Mouse (Mus musculus) midbrain, embryonic 14.5 days (tissue): ENCODE results near the gene Lemd2. TPM values are rescaled to one million over a fixed set of nuclear protein-coding genes. Genes with fewer than 3 reads are reported as not detected.
A peak's percentile ranks its signal among the peaks of the same experiment; 100 is the strongest.

Experiments
- ATAC-seq: fragments of 200-750 bp; cut with Nextera tagmentation; 2 replicates; pipeline ENCODE4 v1.8.0; 2017; ENCODE audit warnings: moderate number of reproducible peaks, moderate library complexity; ENCODE audit not compliant: low FRiP score, low TSS enrichment
- DNase-seq: peaks from one replicate; pipeline ENCODE4 v3.0.0-alpha.2; 2015
- H3K27ac ChIP-seq: fragments of 300-500 bp; sonication (generic); replicated peaks from 2 replicates; pipeline ENCODE4 v1.5.1; 2014; ENCODE audit warnings: mild to moderate bottlenecking, low read depth, low read length, moderate library complexity
- H3K27me3 ChIP-seq: fragments of 300-500 bp; sonication (generic); 2 replicates; pipeline ENCODE4 v1.6.1; 2014; ENCODE audit warnings: low read length, control low read depth, mixed read lengths; ENCODE audit not compliant: control insufficient read depth, insufficient read depth
- H3K36me3 ChIP-seq: fragments of 300-500 bp; sonication (generic); 2 replicates; pipeline ENCODE4 v1.6.1; 2014; ENCODE audit warnings: low read length, control low read depth; ENCODE audit not compliant: control insufficient read depth, insufficient read depth
- H3K4me1 ChIP-seq: fragments of 300-500 bp; sonication (generic); 2 replicates; pipeline ENCODE4 v1.6.1; 2014; ENCODE audit warnings: mild to moderate bottlenecking, antibody characterized with exemption, low read length, control low read depth; ENCODE audit not compliant: control insufficient read depth, insufficient read depth
- H3K4me2 ChIP-seq: fragments of 300-500 bp; sonication (generic); 2 replicates; pipeline ENCODE4 v1.6.1; 2014; ENCODE audit warnings: mild to moderate bottlenecking, low read length, moderate library complexity
- H3K4me3 ChIP-seq: fragments of 300-500 bp; sonication (generic); replicated peaks from 2 replicates; pipeline ENCODE4 v1.5.1; 2014; ENCODE audit warnings: low read depth, low read length
- H3K9ac ChIP-seq: fragments of 300-500 bp; sonication (generic); replicated peaks from 2 replicates; pipeline ENCODE4 v1.6.1; 2014; ENCODE audit warnings: mild to moderate bottlenecking, low read length, moderate library complexity
- H3K9me3 ChIP-seq: fragments of 300-500 bp; sonication (generic); 2 replicates; pipeline ENCODE4 v1.6.1; 2016; ENCODE audit warnings: low read length, control low read depth, mixed read lengths; ENCODE audit not compliant: control insufficient read depth
- WGBS: fragments of 180-500 bp; shearing (Covaris S2); extraction: QIAGEN DNeasy Blood & Tissue Kit; methylation state at CpG from one replicate; pipeline ENCODE4 v1.1.7; 2014; 5-methylcytosine and 5-hydroxymethylcytosine counted together
- polyA plus RNA-seq: library from polyadenylated mRNA; unstranded; fragments of >200 nt; fragmentation: Nextera tagmentation; extraction: Ambion mirVana; gene quantifications from 2 replicates; pipeline ENCODE4 v1.2.1, GENCODE M21; 2014

Gene Lemd2
- polyA plus RNA-seq, 1 experiment from 2014 or later = 20.8 TPM

GRCm38 (mm10) chr17:27188883-27189282 is 15.4 kb downstream of the Lemd2 start:
- Histone ChIP-seq H3K27me3 (no peaks in the 10 kb centered on the region), H3K36me3 (peaks cover 42% of the 10 kb centered on the region), H3K4me2 (no peak overlapping the region), H3K4me3 (no peak overlapping the region), H3K27ac (0 out of 2 replicates have a peak overlapping the region, but pooled peaks have one; percentile 20), H3K9ac (no peak overlapping the region), H3K9me3 (no peaks in the 10 kb centered on the region), H3K4me1 (peaks cover 5% of the 10 kb centered on the region; the same call in 1 of the 2 replicates)
- ATAC-seq (no peak), DNase-seq (no peak)
- WGBS = 64% methylated on average over 9 of the region's 9 CpGs

GRCm38 (mm10) chr17:27187059-27187458 is 17.2 kb downstream of the Lemd2 start:
- Histone ChIP-seq H3K27me3 (no peaks in the 10 kb centered on the region), H3K9me3 (no peaks in the 10 kb centered on the region), H3K4me2 (no peak overlapping the region), H3K4me3 (no peak overlapping the region), H3K36me3 (peaks cover 24% of the 10 kb centered on the region), H3K4me1 (0 out of 2 replicates have a peak, but pooled peaks cover 4% of the 10 kb centered on the region), H3K27ac (no peak overlapping the region), H3K9ac (no peak overlapping the region)
- DNase-seq = no peak
- ATAC-seq = no peak
- 56% methylated on average over 5 of the region's 5 CpGs for WGBS

GRCm38 (mm10) chr17:27186068-27186467 is 18.2 kb downstream of the Lemd2 start:
- no peak for ATAC-seq
- WGBS = 85% methylated on average over 3 of the region's 3 CpGs

GRCm38 (mm10) chr17:27183667-27184292 is 20.5 kb downstream of the Lemd2 start:
- no peak overlapping the region for H3K9ac ChIP-seq
- no peak overlapping the region for H3K27ac ChIP-seq
- 0 out of 2 replicates have a peak, but pooled peaks cover 4% of the 10 kb centered on the region for H3K4me1 ChIP-seq
- DNase-seq = no peak
- H3K4me2 ChIP-seq = no peak overlapping the region
- no peaks in the 10 kb centered on the region for H3K27me3 ChIP-seq
- H3K4me3 ChIP-seq = no peak overlapping the region
- ATAC-seq = no peak
- WGBS = 81% methylated on average over 12 of the region's 12 CpGs
- H3K9me3 ChIP-seq = no peaks in the 10 kb centered on the region
- H3K36me3 ChIP-seq = no peaks in the 10 kb centered on the region

More at GRCm38 (mm10) chr17:27186068-27186467, 18.2 kb downstream of the Lemd2 start:
- Histone ChIP-seq H3K27ac (no peak overlapping the region), H3K4me1 (0 out of 2 replicates have a peak, but pooled peaks cover 4% of the 10 kb centered on the region), H3K4me3 (no peak overlapping the region), H3K9me3 (no peaks in the 10 kb centered on the region), H3K4me2 (no peak overlapping the region), H3K9ac (no peak overlapping the region), H3K27me3 (no peaks in the 10 kb centered on the region), H3K36me3 (peaks cover 14% of the 10 kb centered on the region)
- no peak for DNase-seq

GRCm38 (mm10) chr17:27182401-27182800 is 21.9 kb downstream of the Lemd2 start:
- 58% methylated on average over 5 of the region's 5 CpGs for WGBS

GRCm38 (mm10) chr17:27181666-27182065 is 22.6 kb downstream of the Lemd2 start:
- no peaks in the 10 kb centered on the region for H3K27me3 ChIP-seq
- H3K9ac ChIP-seq = no peak overlapping the region
- DNase-seq (no peak), ATAC-seq (no peak)
- H3K4me2 ChIP-seq = no peak overlapping the region
- no peak overlapping the region for H3K27ac ChIP-seq
- H3K4me3 ChIP-seq = no peak overlapping the region
- WGBS = 38% methylated on average over 3 of the region's 3 CpGs
- H3K36me3 ChIP-seq = no peaks in the 10 kb centered on the region
- no peaks in the 10 kb centered on the region for H3K4me1 ChIP-seq
- H3K9me3 ChIP-seq = no peaks in the 10 kb centered on the region

More at GRCm38 (mm10) chr17:27182401-27182800, 21.9 kb downstream of the Lemd2 start:
- ATAC-seq = no peak
- Histone ChIP-seq H3K9ac (no peak overlapping the region), H3K9me3 (no peaks in the 10 kb centered on the region), H3K4me2 (no peak overlapping the region), H3K36me3 (no peaks in the 10 kb centered on the region), H3K4me1 (no peaks in the 10 kb centered on the region), H3K4me3 (no peak overlapping the region), H3K27me3 (no peaks in the 10 kb centered on the region), H3K27ac (no peak overlapping the region)
- no peak for DNase-seq

- no peaks in the 10 kb centered on the region for H3K27me3 ChIP-seq
- no peak overlapping the region for H3K4me2 ChIP-seq
- H3K27ac ChIP-seq = no peak overlapping the region
- no peak overlapping the region for H3K9ac ChIP-seq
- no peaks in the 10 kb centered on the region for H3K9me3 ChIP-seq
- H3K4me1 ChIP-seq = peaks cover 14% of the 10 kb centered on the region
- DNase-seq = no peak
- H3K36me3 ChIP-seq = no peaks in the 10 kb centered on the region
- no peak overlapping the region for H3K4me3 ChIP-seq
- no peak for ATAC-seq
- WGBS = 74% methylated on average over 12 of the region's 12 CpGs
Observed at GRCm38 (mm10) chr17:27179681-27180280, 24.5 kb downstream of the Lemd2 start.

GRCm38 (mm10) chr17:27178427-27179177 is 25.7 kb downstream of the Lemd2 start:
- H3K27me3 ChIP-seq = no peaks in the 10 kb centered on the region
- no peaks in the 10 kb centered on the region for H3K36me3 ChIP-seq
- WGBS = 88% methylated on average over 17 of the region's 17 CpGs
- no peak for ATAC-seq
- no peaks in the 10 kb centered on the region for H3K9me3 ChIP-seq
- H3K9ac ChIP-seq = no peak overlapping the region
- no peak overlapping the region for H3K4me3 ChIP-seq
- no peak overlapping the region for H3K4me2 ChIP-seq
- no peak for DNase-seq
- no peak overlapping the region for H3K27ac ChIP-seq
- peaks cover 14% of the 10 kb centered on the region for H3K4me1 ChIP-seq
